Mouse (Mus musculus) mouse trophoblast stem cell (cell line): Measurements from ENCODE around the gene Rnaseh1.

Source experiments
- in situ Hi-C, 2 experiments: fragments of 300-500 bp; cut with MseI, MboI; formaldehyde crosslinking; loops; 2 replicates in 1 of 2; 3 replicates in 1 of 2; pipeline ENCODE4 v1.15.1; 2025

Rnaseh1 gene

GRCm38 (mm10) chr12:28667287-28667686 is 17.9 kb downstream of the Rnaseh1 start:
- in situ Hi-C loops, result no loop called here

GRCm38 (mm10) chr12:28674038-28674720 is 24.8 kb downstream of the Rnaseh1 start:
- in situ Hi-C loops, result no loop called here

- in situ Hi-C loops, result no loop called here
These were observed 25.9 kb downstream of the Rnaseh1 start, which contains the start of gene Adi1 for GRCm38 (mm10) chr12:28675121-28675924. Gene Adi1, plus strand, starts transcription at chr12:28675231.

- in situ Hi-C loops, result no loop called here
These were observed 26.5 kb downstream of the Rnaseh1 start for GRCm38 (mm10) chr12:28675925-28676209.

GRCm38 (mm10) chr12:28684674-28685073 is 35.3 kb downstream of the Rnaseh1 start:
- in situ Hi-C loops, result no loop called here

GRCm38 (mm10) chr12:28685771-28686170 is 36.4 kb downstream of the Rnaseh1 start:
- in situ Hi-C loops, result no loop called here

- in situ Hi-C loops, result no loop called here
These were observed 36.9 kb downstream of the Rnaseh1 start for GRCm38 (mm10) chr12:28686199-28686879.

GRCm38 (mm10) chr12:28688996-28689395 is 39.6 kb downstream of the Rnaseh1 start:
- in situ Hi-C loops, result no loop called here

GRCm38 (mm10) chr12:28690730-28691129 is 41.3 kb downstream of the Rnaseh1 start:
- in situ Hi-C loops, result no loop called here

- in situ Hi-C loops, result no loop called here
These were observed 44.3 kb downstream of the Rnaseh1 start for GRCm38 (mm10) chr12:28693738-28694137.

- in situ Hi-C loops, result no loop called here
These were observed 44.8 kb downstream of the Rnaseh1 start for GRCm38 (mm10) chr12:28694231-28694630.

GRCm38 (mm10) chr12:28694776-28695175 is 45.4 kb downstream of the Rnaseh1 start:
- in situ Hi-C loops, result no loop called here

- in situ Hi-C loops, result no loop called here
These were observed 48.6 kb downstream of the Rnaseh1 start for GRCm38 (mm10) chr12:28697821-28698595.

GRCm38 (mm10) chr12:28699086-28699485 is 49.7 kb downstream of the Rnaseh1 start:
- in situ Hi-C loops, result no loop called here

- in situ Hi-C loops, result no loop called here
These were observed 50.3 kb downstream of the Rnaseh1 start for GRCm38 (mm10) chr12:28699656-28700055.

- in situ Hi-C loops, result no loop called here
These were observed 50.7 kb downstream of the Rnaseh1 start for GRCm38 (mm10) chr12:28700101-28700511.

- in situ Hi-C loops, result no loop called here
These were observed 51.2 kb downstream of the Rnaseh1 start for GRCm38 (mm10) chr12:28700561-28701025.

- in situ Hi-C loops, result no loop called here
These were observed 51.9 kb downstream of the Rnaseh1 start for GRCm38 (mm10) chr12:28701302-28701701.

- in situ Hi-C loops, result no loop called here
These were observed 55.0 kb downstream of the Rnaseh1 start for GRCm38 (mm10) chr12:28704381-28704780.

- in situ Hi-C loops, result no loop called here
These were observed 55.8 kb downstream of the Rnaseh1 start for GRCm38 (mm10) chr12:28705204-28705603.

GRCm38 (mm10) chr12:28708154-28708553 is 58.8 kb downstream of the Rnaseh1 start:
- in situ Hi-C loops, result no loop called here
